Mouse (Mus musculus) forebrain, embryonic 13.5 days (tissue): ENCODE measurements at regions not wholly inside any gene's neighbourhood (a gene's known extent, or its start where the extent isn't known, plus 50 kb on each side); places are given as distances from the start of the nearest gene placed in this dataset.
"Not testable (repeated sequence)": the region's sequence is repeated elsewhere in the genome, so short reads cannot be mapped to it uniquely, and the experiment has no call there.

ENCODE experiments used
- ATAC-seq: fragments of 200-750 bp; cut with Nextera tagmentation; 2 replicates; pipeline ENCODE4 v1.8.0; 2017
- H3K27ac ChIP-seq: fragments of 300-500 bp; sonication (generic); 2 replicates; pipeline ENCODE4 v1.5.1; 2015; ENCODE audit warnings: inconsistent platforms, mild to moderate bottlenecking, moderate library complexity
- H3K27me3 ChIP-seq: fragments of 300-500 bp; sonication (generic); 2 replicates; pipeline ENCODE4 v1.6.1; 2015; ENCODE audit warnings: mild to moderate bottlenecking, inconsistent platforms
- H3K36me3 ChIP-seq: fragments of 300-500 bp; sonication (generic); 2 replicates; pipeline ENCODE4 v1.6.1; 2015; ENCODE audit warnings: mild to moderate bottlenecking, inconsistent platforms; ENCODE audit not compliant: poor library complexity, severe bottlenecking
- H3K4me1 ChIP-seq: fragments of 300-500 bp; sonication (generic); 2 replicates; pipeline ENCODE4 v1.6.1; 2015; ENCODE audit warnings: inconsistent platforms
- H3K4me2 ChIP-seq: fragments of 300-500 bp; sonication (generic); 2 replicates; pipeline ENCODE4 v1.6.1; 2015; ENCODE audit warnings: inconsistent platforms, mild to moderate bottlenecking, moderate library complexity
- H3K4me3 ChIP-seq: fragments of 300-500 bp; sonication (generic); 2 replicates; pipeline ENCODE4 v1.5.1; 2015; ENCODE audit warnings: mild to moderate bottlenecking, inconsistent platforms
- H3K9ac ChIP-seq: fragments of 300-500 bp; sonication (generic); 2 replicates; pipeline ENCODE4 v1.6.1; 2015; ENCODE audit warnings: mild to moderate bottlenecking, inconsistent platforms
- H3K9me3 ChIP-seq: fragments of 300-500 bp; sonication (generic); replicated peaks from 2 replicates; pipeline ENCODE4 v1.6.1; 2016; ENCODE audit warnings: inconsistent platforms
- WGBS: fragments of 180-500 bp; shearing (Covaris S2); methylation state at CpG from one replicate; pipeline ENCODE4 v1.1.7; 2015; 5-methylcytosine and 5-hydroxymethylcytosine counted together

DNA sequence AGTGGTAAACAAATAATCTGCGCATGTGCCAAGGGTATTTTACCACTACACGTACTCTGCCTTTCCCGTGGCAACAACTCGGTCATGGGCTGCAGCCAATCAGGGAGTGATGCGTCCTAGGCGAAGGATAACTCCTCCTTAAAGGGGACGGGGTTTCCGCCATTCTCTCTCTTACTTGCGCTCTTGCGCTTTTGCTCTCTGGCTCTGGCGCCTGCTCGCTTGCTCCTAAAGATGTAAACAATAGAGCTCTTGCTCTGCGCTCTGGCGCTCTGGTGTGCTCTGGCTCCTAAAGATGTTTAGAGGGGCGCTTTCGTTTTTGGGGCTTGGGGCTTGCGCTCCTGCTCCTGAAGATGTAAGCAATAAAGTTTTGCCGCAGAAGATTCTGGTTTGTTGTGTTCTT lies 166.9 kb upstream of the Thumpd2 start:
- ATAC-seq, H3K36me3 ChIP-seq, H3K4me1 ChIP-seq, H3K9me3 ChIP-seq, H3K27me3 ChIP-seq, H3K4me3 ChIP-seq, H3K4me2 ChIP-seq, H3K9ac ChIP-seq, H3K27ac ChIP-seq: not testable (repeated sequence)
- WGBS, result 98% methylated on average over 13 of the region's 18 CpGs

- Histone ChIP-seq H3K4me2 (no peak overlapping the region), H3K27ac (no peak overlapping the region)
- ATAC-seq, result no peak
Observed at GRCm38 (mm10) chr17:81225281-81225680, 160.4 kb upstream of the Thumpd2 start.

DNA sequence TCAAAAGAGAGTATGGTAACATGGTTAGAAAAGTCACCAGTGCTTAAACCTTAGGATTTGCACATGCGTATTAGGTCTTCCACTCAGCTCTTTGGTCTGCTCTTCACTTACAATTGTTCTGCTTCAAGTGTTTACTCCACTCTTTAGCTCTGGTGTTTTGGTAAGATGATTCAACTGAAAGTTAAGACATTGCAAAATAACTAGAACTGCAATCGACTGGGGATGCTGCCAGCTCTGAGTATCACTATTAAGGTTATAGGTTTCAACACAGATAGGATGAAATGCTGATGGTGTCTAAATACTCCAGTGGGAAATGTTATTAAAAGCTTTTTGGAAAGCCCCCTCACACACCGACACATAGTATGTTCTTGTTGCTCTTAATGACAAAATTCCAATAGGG lies 156.6 kb upstream of the Thumpd2 start:
- Histone ChIP-seq H3K9me3 (no peaks in the 10 kb centered on the region), H3K4me3 (no peak overlapping the region), H3K36me3 (no peaks in the 10 kb centered on the region), H3K9ac (no peak overlapping the region), H3K27ac (no peak overlapping the region), H3K4me1 (no peaks in the 10 kb centered on the region), H3K27me3 (no peaks in the 10 kb centered on the region), H3K4me2 (no peak overlapping the region)
- ATAC-seq, result no peak
- 92% methylated on average over 3 of the region's 3 CpGs for WGBS

More at GRCm38 (mm10) chr17:81225281-81225680, 160.4 kb upstream of the Thumpd2 start:
- Histone ChIP-seq H3K9me3 (no peaks in the 10 kb centered on the region), H3K27me3 (no peaks in the 10 kb centered on the region), H3K4me1 (no peaks in the 10 kb centered on the region), H3K36me3 (no peaks in the 10 kb centered on the region), H3K9ac (no peak overlapping the region), H3K4me3 (no peak overlapping the region)

DNA sequence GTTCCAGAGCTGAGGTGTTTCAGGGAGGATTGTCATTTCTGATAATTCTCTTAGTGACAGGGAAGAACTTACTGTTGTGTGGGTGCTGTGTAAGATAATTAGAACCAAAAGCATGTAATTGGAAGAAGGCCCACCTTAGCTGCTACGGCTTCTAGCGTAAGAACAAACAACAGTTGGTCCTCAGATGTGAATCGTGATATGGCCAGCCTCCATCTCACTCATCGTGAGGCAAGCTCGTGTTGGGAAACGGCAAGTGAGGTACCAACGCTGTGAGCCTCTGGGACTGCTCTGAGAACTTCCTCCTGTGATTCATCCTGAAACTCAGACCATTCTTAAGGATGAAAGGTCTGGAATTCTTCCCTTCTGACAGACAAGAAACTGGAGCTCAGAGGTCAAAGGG lies 150.0 kb upstream of the Thumpd2 start:
- H3K4me2 ChIP-seq, result no peak overlapping the region
- no peaks in the 10 kb centered on the region for H3K27me3 ChIP-seq
- no peaks in the 10 kb centered on the region for H3K4me1 ChIP-seq
- WGBS, result 88% methylated on average over 7 of the region's 7 CpGs
- no peaks in the 10 kb centered on the region for H3K9me3 ChIP-seq
- H3K4me3 ChIP-seq, result no peak overlapping the region
- no peaks in the 10 kb centered on the region for H3K36me3 ChIP-seq
- no peak overlapping the region for H3K9ac ChIP-seq
- no peak for ATAC-seq
- no peak overlapping the region for H3K27ac ChIP-seq

DNA sequence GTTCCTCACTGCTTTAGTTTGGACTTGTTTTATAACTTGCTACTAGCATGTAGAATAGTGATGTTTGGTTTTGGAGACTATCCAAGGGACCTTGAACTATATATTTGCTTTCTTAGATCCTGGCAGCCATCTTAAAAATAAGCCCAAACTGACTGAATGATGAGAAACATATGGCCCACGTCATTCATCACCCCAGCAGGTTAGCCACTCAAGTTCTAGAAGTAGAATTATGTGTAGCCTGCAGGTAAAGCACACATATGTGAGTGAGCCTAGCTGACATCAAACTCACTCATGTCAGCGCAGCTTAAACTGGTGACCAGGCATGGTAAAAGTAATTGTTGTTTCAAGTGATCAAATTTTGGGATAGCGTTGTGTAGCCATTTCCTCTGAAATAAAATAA lies 147.2 kb upstream of the Thumpd2 start:
- Histone ChIP-seq H3K4me2 (no peak overlapping the region), H3K9me3 (no peaks in the 10 kb centered on the region), H3K27ac (no peak overlapping the region), H3K4me3 (no peak overlapping the region), H3K27me3 (no peaks in the 10 kb centered on the region), H3K36me3 (no peaks in the 10 kb centered on the region), H3K4me1 (no peaks in the 10 kb centered on the region), H3K9ac (no peak overlapping the region)
- no peak for ATAC-seq
- 89% methylated on average over 3 of the region's 3 CpGs for WGBS

- H3K4me1 ChIP-seq, result no peaks in the 10 kb centered on the region
- H3K27me3 ChIP-seq, result no peaks in the 10 kb centered on the region
- no peaks in the 10 kb centered on the region for H3K9me3 ChIP-seq
- H3K36me3 ChIP-seq, result no peaks in the 10 kb centered on the region
- no peak for ATAC-seq
- no peak overlapping the region for H3K9ac ChIP-seq
- H3K27ac ChIP-seq, result no peak overlapping the region
- no peak overlapping the region for H3K4me3 ChIP-seq
- H3K4me2 ChIP-seq, result no peak overlapping the region
- WGBS, result 88% methylated on average over 2 of the region's 2 CpGs
Observed at GRCm38 (mm10) chr17:81210389-81210788, 145.5 kb upstream of the Thumpd2 start.

DNA sequence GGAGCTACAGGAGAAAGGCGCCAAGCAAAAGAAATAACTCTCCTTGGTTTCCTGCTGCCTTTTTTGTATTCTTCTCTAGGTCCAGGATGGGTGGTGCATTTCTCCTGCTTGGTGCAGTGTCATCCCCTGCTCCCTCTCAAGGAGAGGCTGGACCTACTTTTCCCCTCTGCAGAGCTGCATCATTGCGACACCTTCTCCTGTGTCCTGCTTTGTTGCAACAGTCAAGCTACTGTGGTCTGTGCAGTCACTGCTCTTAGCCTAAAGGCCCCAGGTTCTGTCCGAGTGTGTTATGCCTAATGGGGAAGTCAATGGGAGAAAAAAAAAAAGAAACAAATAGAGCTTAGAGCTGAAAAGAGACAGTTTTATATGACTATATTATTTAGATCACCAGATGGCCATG lies 144.4 kb upstream of the Thumpd2 start:
- H3K9me3 ChIP-seq, result no peaks in the 10 kb centered on the region
- no peaks in the 10 kb centered on the region for H3K36me3 ChIP-seq
- no peaks in the 10 kb centered on the region for H3K4me1 ChIP-seq
- no peak for ATAC-seq
- no peak overlapping the region for H3K4me3 ChIP-seq
- H3K27me3 ChIP-seq, result no peaks in the 10 kb centered on the region
- 90% methylated on average over 3 of the region's 3 CpGs for WGBS
- H3K27ac ChIP-seq, result no peak overlapping the region
- no peak overlapping the region for H3K9ac ChIP-seq
- no peak overlapping the region for H3K4me2 ChIP-seq

DNA sequence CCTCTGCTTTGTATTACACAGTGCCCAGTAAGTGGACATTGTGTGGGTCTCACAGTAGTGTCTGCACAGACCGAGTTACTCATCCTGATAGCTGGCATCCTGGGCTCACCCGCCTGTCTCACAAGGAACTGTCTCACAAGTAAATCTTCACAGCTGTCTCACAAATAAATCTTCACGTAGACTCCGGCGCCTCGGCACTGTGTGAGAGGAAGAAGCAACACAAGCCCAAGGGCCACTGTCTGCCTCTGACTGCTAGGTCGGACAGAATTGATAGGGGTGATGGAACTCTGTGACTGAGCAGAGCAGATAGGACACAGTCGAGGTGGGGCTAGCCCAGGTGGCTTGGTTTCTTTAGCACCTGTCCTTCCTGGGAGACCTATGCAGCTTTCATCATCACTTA lies 136.2 kb upstream of the Thumpd2 start:
- 93% methylated on average over 8 of the region's 8 CpGs for WGBS
- H3K4me2 ChIP-seq, result no peak overlapping the region

GRCm38 (mm10) chr17:81194006-81194405 lies 129.1 kb upstream of the Thumpd2 start:
- H3K4me2 ChIP-seq, result no peak overlapping the region
- no peak overlapping the region for H3K4me3 ChIP-seq
- no peaks in the 10 kb centered on the region for H3K9me3 ChIP-seq
- peak; percentile 22; the same call in 1 of the 2 replicates for ATAC-seq
- H3K27me3 ChIP-seq, result no peaks in the 10 kb centered on the region
- WGBS, result 89% methylated on average over 10 of the region's 10 CpGs
- H3K36me3 ChIP-seq, result no peaks in the 10 kb centered on the region
- no peak overlapping the region for H3K27ac ChIP-seq
- no peak overlapping the region for H3K9ac ChIP-seq
- H3K4me1 ChIP-seq, result no peaks in the 10 kb centered on the region

More for the DNA sequence above, 136.2 kb upstream of the Thumpd2 start:
- H3K4me1 ChIP-seq, result no peaks in the 10 kb centered on the region
- H3K27me3 ChIP-seq, result no peaks in the 10 kb centered on the region
- H3K9me3 ChIP-seq, result no peaks in the 10 kb centered on the region
- no peaks in the 10 kb centered on the region for H3K36me3 ChIP-seq
- H3K4me3 ChIP-seq, result no peak overlapping the region
- no peak overlapping the region for H3K27ac ChIP-seq
- ATAC-seq, result no peak
- H3K9ac ChIP-seq, result no peak overlapping the region

DNA sequence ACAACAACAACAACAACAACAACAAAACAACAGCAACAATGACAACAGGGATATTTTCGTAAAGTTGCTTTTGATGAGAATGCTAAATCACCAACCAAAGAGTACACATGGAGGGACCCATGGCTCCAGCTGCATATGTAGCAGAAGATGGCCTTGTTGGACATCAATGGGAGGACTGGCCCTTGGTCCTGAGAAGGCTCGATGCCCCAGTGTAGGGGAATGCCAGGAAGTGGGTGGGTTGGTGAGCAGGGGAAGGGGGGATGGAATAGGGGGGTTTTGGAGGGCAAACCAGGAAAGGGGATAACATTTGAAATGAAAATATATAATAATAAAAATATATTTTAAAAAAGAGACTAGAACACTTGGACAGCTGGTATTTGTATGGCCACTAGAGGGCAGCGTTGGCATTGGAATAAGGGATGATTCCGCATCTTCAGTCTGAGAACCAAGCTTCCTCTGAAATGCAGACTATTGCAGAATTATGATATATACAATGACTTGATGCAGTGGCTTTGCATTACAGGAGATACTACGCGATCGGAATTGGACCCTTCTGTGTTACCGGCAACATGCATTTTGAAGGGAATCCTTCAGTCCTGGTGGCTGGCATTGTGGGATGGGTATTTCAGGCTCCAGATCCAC lies 128.5 kb upstream of the Thumpd2 start:
- Histone ChIP-seq H3K27ac (no peak overlapping the region), H3K4me2 (no peak overlapping the region), H3K4me3 (no peak overlapping the region), H3K9me3 (no peaks in the 10 kb centered on the region), H3K4me1 (no peaks in the 10 kb centered on the region), H3K36me3 (no peaks in the 10 kb centered on the region), H3K27me3 (no peaks in the 10 kb centered on the region), H3K9ac (no peak overlapping the region)
- ATAC-seq, result peak; percentile 58
- WGBS, result 50% methylated on average over 8 of the region's 8 CpGs

- Histone ChIP-seq H3K27ac (no peak overlapping the region), H3K4me2 (no peak overlapping the region), H3K9ac (no peak overlapping the region), H3K4me1 (no peaks in the 10 kb centered on the region), H3K9me3 (no peaks in the 10 kb centered on the region), H3K4me3 (no peak overlapping the region), H3K27me3 (no peaks in the 10 kb centered on the region), H3K36me3 (no peaks in the 10 kb centered on the region)
- WGBS, result 51% methylated on average over 4 of the region's 4 CpGs
- ATAC-seq, result peak; percentile 48; the same call in 1 of the 2 replicates
Observed at GRCm38 (mm10) chr17:81189996-81190395, 125.1 kb upstream of the Thumpd2 start.

DNA sequence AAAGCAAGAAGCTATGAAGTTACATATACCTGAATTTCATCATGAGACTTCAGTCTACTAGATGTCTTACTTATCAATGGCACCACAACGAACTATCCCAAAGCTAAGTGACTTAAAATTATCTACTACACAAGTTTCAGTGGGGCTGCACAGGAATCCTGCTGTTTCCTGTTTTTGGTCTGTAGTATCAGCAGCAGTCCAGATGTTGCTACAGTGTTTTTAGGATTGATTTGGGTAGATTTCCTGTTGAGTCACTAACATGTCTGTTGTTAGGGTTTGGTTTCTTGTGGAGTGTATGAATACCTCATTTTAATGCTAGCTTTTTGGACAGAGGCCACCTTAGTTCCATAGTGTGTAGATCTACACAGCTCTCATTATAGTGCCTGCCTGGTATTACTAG lies 120.8 kb upstream of the Thumpd2 start:
- ATAC-seq, result no peak
- 87% methylated on average over 1 of the region's 1 CpGs for WGBS
- H3K4me3 ChIP-seq, result no peak overlapping the region
- H3K36me3 ChIP-seq, result no peaks in the 10 kb centered on the region
- H3K9ac ChIP-seq, result no peak overlapping the region
- no peak overlapping the region for H3K27ac ChIP-seq
- H3K4me1 ChIP-seq, result no peaks in the 10 kb centered on the region
- no peaks in the 10 kb centered on the region for H3K9me3 ChIP-seq
- no peaks in the 10 kb centered on the region for H3K27me3 ChIP-seq
- H3K4me2 ChIP-seq, result no peak overlapping the region

DNA sequence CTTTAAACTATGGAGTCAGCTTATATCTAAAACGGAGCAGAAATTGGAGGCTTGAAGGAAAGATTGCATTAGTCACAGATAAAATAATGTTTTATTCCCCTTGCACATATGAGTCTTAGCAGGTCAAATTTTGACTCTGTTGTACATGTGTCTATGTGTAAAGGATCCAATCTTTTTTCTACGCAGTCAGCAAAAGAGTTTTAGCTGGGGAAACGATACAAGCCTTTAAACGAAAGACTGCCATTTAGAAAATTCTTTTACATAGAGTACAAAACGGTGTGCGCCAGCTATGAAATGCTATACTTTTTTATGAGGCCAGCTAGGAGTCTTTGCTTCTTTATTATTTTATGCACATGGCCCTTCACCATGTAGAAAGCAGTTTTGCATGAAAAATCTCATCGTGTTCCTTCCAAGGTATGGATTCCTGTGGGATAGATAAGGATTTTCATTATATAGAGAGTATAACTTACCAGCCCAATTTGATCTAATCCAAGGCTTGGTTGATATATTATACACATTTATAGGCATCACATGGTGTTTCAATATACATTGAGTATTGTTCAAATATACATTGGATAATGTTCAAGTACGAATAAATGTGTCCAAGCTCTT lies 116.0 kb upstream of the Thumpd2 start:
- 90% methylated on average over 8 of the region's 8 CpGs for WGBS

More for the DNA sequence above, 116.0 kb upstream of the Thumpd2 start:
- H3K4me3 ChIP-seq, result no peak overlapping the region
- H3K4me1 ChIP-seq, result no peaks in the 10 kb centered on the region
- no peaks in the 10 kb centered on the region for H3K27me3 ChIP-seq
- no peak for ATAC-seq
- no peak overlapping the region for H3K9ac ChIP-seq
- no peaks in the 10 kb centered on the region for H3K9me3 ChIP-seq
- H3K36me3 ChIP-seq, result no peaks in the 10 kb centered on the region
- no peak overlapping the region for H3K27ac ChIP-seq
- H3K4me2 ChIP-seq, result no peak overlapping the region
